Mouse (Mus musculus) MEL (cell line): ENCODE measurements around the gene Trib3. TPM values are rescaled to one million over a fixed set of nuclear protein-coding genes. Genes with fewer than 3 reads are reported as not detected.
A peak's percentile ranks its signal among the peaks of the same experiment; 100 is the strongest.

Experiments used
- DNase-seq: peaks from one replicate; pipeline ENCODE4 v3.0.0; 2011; ENCODE audit warnings: low read depth, low spot score
- H3K27ac ChIP-seq: 2 replicates; pipeline ENCODE4 v1.5.1; 2012; ENCODE audit warnings: low read depth, mild to moderate bottlenecking, control low read depth, low read length, moderate library complexity; ENCODE audit not compliant: control insufficient read depth
- H3K27me3 ChIP-seq, 2 experiments: fragments of 150-350 bp in 1 of 2; sonication (generic) in 1 of 2; 2 replicates each; pipeline ENCODE4 v1.6.1; 2012; ENCODE audit warnings: low read length in 2 of 2, mild to moderate bottlenecking in 2 of 2, improper control_type of control experiment in 1 of 2, moderate library complexity in 1 of 2; ENCODE audit not compliant: insufficient read depth in 2 of 2, control insufficient read depth in 1 of 2
- H3K36me3 ChIP-seq, 2 experiments: 2 replicates each; pipeline ENCODE4 v1.6.1; 2012 to 2014; ENCODE audit warnings: low read length in 2 of 2, improper control_type of control experiment in 1 of 2, inconsistent platforms in 1 of 2, mild to moderate bottlenecking in 1 of 2; ENCODE audit not compliant: insufficient read depth in 2 of 2, control insufficient read depth in 1 of 2
- H3K4me1 ChIP-seq, 2 experiments: fragments of 150-350 bp in 1 of 2; sonication (generic) in 1 of 2; 2 replicates each; pipeline ENCODE4 v1.6.1; 2012; ENCODE audit warnings: low read length in 2 of 2, improper control_type of control experiment in 1 of 2, mild to moderate bottlenecking in 1 of 2; ENCODE audit not compliant: insufficient read depth in 2 of 2, control insufficient read depth in 1 of 2
- H3K4me3 ChIP-seq, 2 experiments: fragments of 150-350 bp in 1 of 2; sonication (generic) in 1 of 2; 2 replicates each; pipeline ENCODE4 v1.5.1; 2012; ENCODE audit warnings: low read depth in 2 of 2, low read length in 2 of 2, mild to moderate bottlenecking in 2 of 2, moderate library complexity in 2 of 2, control low read depth in 1 of 2, improper control_type of control experiment in 1 of 2; ENCODE audit not compliant: control insufficient read depth in 1 of 2, insufficient read depth in 1 of 2
- H3K79me2 ChIP-seq: 2 replicates; pipeline ENCODE4 v1.6.1; 2012; ENCODE audit warnings: mild to moderate bottlenecking, low read length, moderate library complexity; ENCODE audit not compliant: control insufficient read depth, poor library complexity, insufficient read depth
- H3K9ac ChIP-seq: 2 replicates; pipeline ENCODE4 v1.6.1; 2012; ENCODE audit warnings: low read depth, mild to moderate bottlenecking, control low read depth, low read length, moderate library complexity; ENCODE audit not compliant: control insufficient read depth, poor library complexity, severe bottlenecking
- H3K9me3 ChIP-seq: fragments of 150-350 bp; sonication (generic); replicated peaks from 2 replicates; pipeline ENCODE4 v1.6.1; 2012; ENCODE audit warnings: mild to moderate bottlenecking, low read length, improper control_type of control experiment, moderate library complexity; ENCODE audit not compliant: insufficient read depth
- CHD1 ChIP-seq: IDR thresholded peaks from 2 replicates; pipeline ENCODE4 v1.6.1; 2012; ENCODE audit warnings: low read depth, mild to moderate bottlenecking, inconsistent platforms, low read length, improper control_type of control experiment
- E2F4 ChIP-seq: IDR thresholded peaks from 2 replicates; pipeline ENCODE4 v1.6.1; 2011; ENCODE audit warnings: low read depth, low read length, improper control_type of control experiment, borderline replicate concordance
- EP300 ChIP-seq, 2 experiments: IDR thresholded peaks; 2 replicates each; pipeline ENCODE4 v1.6.1; 2011; ENCODE audit warnings: improper control_type of control experiment in 2 of 2, low read length in 2 of 2, low read depth in 1 of 2, mild to moderate bottlenecking in 1 of 2
- HCFC1 ChIP-seq: IDR thresholded peaks from 2 replicates; pipeline ENCODE4 v1.6.1; 2012; ENCODE audit warnings: low read depth, mild to moderate bottlenecking, inconsistent platforms, low read length, improper control_type of control experiment, moderate library complexity
- MXI1 ChIP-seq: IDR thresholded peaks from 2 replicates; pipeline ENCODE4 v1.6.1; 2011; ENCODE audit warnings: mild to moderate bottlenecking, low read depth, low read length, improper control_type of control experiment
- NELFE ChIP-seq: IDR thresholded peaks from 2 replicates; pipeline ENCODE4 v1.6.1; 2011; ENCODE audit warnings: low read depth, low read length, improper control_type of control experiment
- POLR2A ChIP-seq, 2 experiments: IDR thresholded peaks; 2 replicates each; pipeline ENCODE4 v1.6.1; 2011 to 2012; ENCODE audit warnings: low read length in 2 of 2, mild to moderate bottlenecking in 2 of 2, control low read depth in 1 of 2, improper control_type of control experiment in 1 of 2, low read depth in 1 of 2, moderate library complexity in 1 of 2; ENCODE audit not compliant: control insufficient read depth in 1 of 2, insufficient read depth in 1 of 2, poor library complexity in 1 of 2
- POLR2AphosphoS2 ChIP-seq: IDR thresholded peaks from 2 replicates; pipeline ENCODE4 v1.6.1; 2011; ENCODE audit warnings: low read length, improper control_type of control experiment
- POLR2AphosphoS5 ChIP-seq: IDR thresholded peaks from 2 replicates; pipeline ENCODE4 v1.6.1; 2012; ENCODE audit warnings: low read depth, borderline replicate concordance, mild to moderate bottlenecking, inconsistent platforms, low read length, moderate library complexity, mixed read lengths
- RCOR1 ChIP-seq: IDR thresholded peaks from 2 replicates; pipeline ENCODE4 v1.6.1; 2012; ENCODE audit warnings: low read depth, mild to moderate bottlenecking, inconsistent platforms, low read length, improper control_type of control experiment
- SIN3A ChIP-seq: IDR thresholded peaks from 2 replicates; pipeline ENCODE4 v1.6.1; 2012; ENCODE audit warnings: low read length, improper control_type of control experiment, inconsistent platforms
- SMC3 ChIP-seq: IDR thresholded peaks from 2 replicates; pipeline ENCODE4 v1.6.1; 2011; ENCODE audit warnings: low read depth, low read length, improper control_type of control experiment
- TBP ChIP-seq: IDR thresholded peaks from 2 replicates; pipeline ENCODE4 v1.8.0; 2011; ENCODE audit warnings: low read depth, low read length, improper control_type of control experiment
- TCF12 ChIP-seq: IDR thresholded peaks from 2 replicates; pipeline ENCODE4 v1.6.1; 2014; ENCODE audit warnings: low read depth, mild to moderate bottlenecking, inconsistent platforms, low read length, improper control_type of control experiment, moderate library complexity
- UBTF ChIP-seq: IDR thresholded peaks from 2 replicates; pipeline ENCODE4 v1.6.1; 2012; ENCODE audit warnings: low read depth, mild to moderate bottlenecking, inconsistent platforms, low read length, improper control_type of control experiment, moderate library complexity, borderline replicate concordance; ENCODE audit not compliant: insufficient read depth
- ZC3H11A ChIP-seq: IDR thresholded peaks from 2 replicates; pipeline ENCODE4 v1.6.1; 2012; ENCODE audit warnings: low read depth, mild to moderate bottlenecking, inconsistent platforms, low read length, improper control_type of control experiment
- ZKSCAN1 ChIP-seq: IDR thresholded peaks from 2 replicates; pipeline ENCODE4 v1.6.1; 2012; ENCODE audit warnings: low read depth, mild to moderate bottlenecking, inconsistent platforms, low read length, improper control_type of control experiment, moderate library complexity
- ZMIZ1 ChIP-seq: IDR thresholded peaks from 2 replicates; pipeline ENCODE4 v1.6.1; 2012; ENCODE audit warnings: low read depth, mild to moderate bottlenecking, inconsistent platforms, low read length, improper control_type of control experiment, moderate library complexity
- polyA plus RNA-seq, 2 experiments: library from polyadenylated mRNA; stranded (reverse) in 1 of 2; unstranded in 1 of 2; fragments of >175 nt in 1 of 2; fragments of >200 nt in 1 of 2; gene quantifications; 2 replicates each; pipeline versions ENCODE4 v1.2.1 to v1.2.4; 2012; ENCODE audit warnings: low replicate concordance in 2 of 2, low read depth in 1 of 2; ENCODE audit not compliant: insufficient read length in 2 of 2, insufficient read depth in 1 of 2, missing spikeins in 1 of 2
- total RNA-seq: library from RNA; depleted of rRNA; stranded (reverse); fragments of 300-350 nt; gene quantifications from 2 replicates; pipeline ENCODE4 v1.2.3, GENCODE M21; 2012

Gene Trib3
- total and polyA plus RNA-seq, 3 experiments: 6.1 to 34.9 TPM; not detected in 1

GRCm38 (mm10) chr2:152339631-152340179, 4.1 kb downstream of the Trib3 start:
- DNase-seq: no peak
- peak overlapping the region; percentile 19; the same call in 1 of the 2 replicates for H3K9ac ChIP-seq
- H3K27me3 ChIP-seq: no peaks in the 10 kb centered on the region
- H3K27ac ChIP-seq: no peak overlapping the region
- peak overlapping the region in 1 of 2 experiments; percentile 12; a peak in 2 of 4 replicates for H3K4me3 ChIP-seq
- peaks cover 11 to 42% of the 10 kb centered on the region in 2 experiments for H3K4me1 ChIP-seq
- H3K79me2 ChIP-seq: peaks cover 34% of the 10 kb centered on the region
- peaks cover 21 to 36% of the 10 kb centered on the region in 2 experiments; a peak in 3 of 4 replicates for H3K36me3 ChIP-seq
- TF ChIP-seq POLR2A (IDR thresholded peaks at IDR 0.05; ENCODE audit: control insufficient read depth in 1 of 2, insufficient read depth in 1 of 2, low read depth in 1 of 2, low read length in 2 of 2, poor library complexity in 1 of 2): peak in 1 of 2 experiments; percentile 30; a peak in 1 of 4 replicates
- TF ChIP-seq ZKSCAN1: no peak
- H3K9me3 ChIP-seq: no peaks in the 10 kb centered on the region

GRCm38 (mm10) chr2:152338319-152338718, 5.5 kb downstream of the Trib3 start:
- peaks cover 18 to 51% of the 10 kb centered on the region in 2 experiments for H3K4me1 ChIP-seq

DNA sequence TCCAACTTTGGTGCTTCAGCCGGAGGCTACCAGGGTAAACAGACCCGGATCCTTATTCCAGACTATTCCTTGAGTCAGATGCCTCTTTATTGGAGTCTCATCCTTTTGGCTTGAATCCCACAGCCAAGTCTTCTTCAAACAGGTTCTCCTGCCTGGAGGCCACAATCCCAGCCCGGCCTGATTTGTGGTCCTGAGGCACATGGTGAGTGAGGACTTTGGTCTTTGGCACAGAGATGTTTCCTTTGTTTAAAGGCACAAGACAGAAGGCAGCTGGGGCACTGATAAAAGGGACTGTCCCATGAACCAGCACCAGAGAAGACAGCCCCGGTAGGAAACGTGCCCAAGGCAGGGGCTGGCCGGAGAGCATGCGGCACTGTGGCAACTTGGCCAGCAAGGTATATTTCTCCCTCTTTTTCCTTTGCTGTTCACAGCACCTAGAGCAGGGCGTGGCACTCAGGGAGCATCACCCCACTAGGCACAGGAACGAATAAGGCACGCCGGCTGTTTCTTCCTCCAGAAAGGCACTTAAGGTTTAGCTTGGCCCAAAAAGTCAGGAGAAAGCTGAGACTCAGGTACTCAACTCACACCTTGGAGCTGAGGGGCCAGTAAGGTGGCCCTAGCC, 6.1 kb downstream of the Trib3 start:
- H3K4me1 ChIP-seq: peaks cover 20 to 53% of the 10 kb centered on the region in 2 experiments
- TF ChIP-seq POLR2AphosphoS5 (no peak), E2F4 (no peak), ZMIZ1 (no peak), CHD1 (no peak), SIN3A (no peak), POLR2AphosphoS2 (no peak), ZC3H11A (no peak), UBTF (no peak), MXI1 (no peak), NELFE (no peak), RCOR1 (no peak), EP300 (IDR thresholded peaks at IDR 0.05; ENCODE audit: low read depth in 1 of 2, low read length in 2 of 2) (no peak)
- no peaks in the 10 kb centered on the region for H3K9me3 ChIP-seq
- no peak overlapping the region for H3K4me3 ChIP-seq
- H3K27me3 ChIP-seq: no peaks in the 10 kb centered on the region
- DNase-seq: no peak
- H3K9ac ChIP-seq: no peak overlapping the region
- peaks cover 19 to 47% of the 10 kb centered on the region in 2 experiments; a peak in 3 of 4 replicates for H3K36me3 ChIP-seq
- peaks cover 25% of the 10 kb centered on the region for H3K79me2 ChIP-seq
- H3K27ac ChIP-seq: no peak overlapping the region

More at GRCm38 (mm10) chr2:152338319-152338718, 5.5 kb downstream of the Trib3 start:
- H3K27me3 ChIP-seq: no peaks in the 10 kb centered on the region
- no peak overlapping the region for H3K4me3 ChIP-seq
- DNase-seq: no peak
- H3K9ac ChIP-seq: no peak overlapping the region
- peaks cover 21 to 45% of the 10 kb centered on the region in 2 experiments; a peak in 3 of 4 replicates for H3K36me3 ChIP-seq
- no peaks in the 10 kb centered on the region for H3K9me3 ChIP-seq
- no peak for TF ChIP-seq RCOR1
- no peak for TF ChIP-seq TCF12
- TF ChIP-seq UBTF: no peak
- TF ChIP-seq HCFC1: no peak
- no peak for TF ChIP-seq SMC3
- no peak for TF ChIP-seq TBP
- peaks cover 31% of the 10 kb centered on the region for H3K79me2 ChIP-seq
- no peak overlapping the region for H3K27ac ChIP-seq
